8 mouse cellular contexts compared by ENCODE assay signal in the genomic region with DNA sequence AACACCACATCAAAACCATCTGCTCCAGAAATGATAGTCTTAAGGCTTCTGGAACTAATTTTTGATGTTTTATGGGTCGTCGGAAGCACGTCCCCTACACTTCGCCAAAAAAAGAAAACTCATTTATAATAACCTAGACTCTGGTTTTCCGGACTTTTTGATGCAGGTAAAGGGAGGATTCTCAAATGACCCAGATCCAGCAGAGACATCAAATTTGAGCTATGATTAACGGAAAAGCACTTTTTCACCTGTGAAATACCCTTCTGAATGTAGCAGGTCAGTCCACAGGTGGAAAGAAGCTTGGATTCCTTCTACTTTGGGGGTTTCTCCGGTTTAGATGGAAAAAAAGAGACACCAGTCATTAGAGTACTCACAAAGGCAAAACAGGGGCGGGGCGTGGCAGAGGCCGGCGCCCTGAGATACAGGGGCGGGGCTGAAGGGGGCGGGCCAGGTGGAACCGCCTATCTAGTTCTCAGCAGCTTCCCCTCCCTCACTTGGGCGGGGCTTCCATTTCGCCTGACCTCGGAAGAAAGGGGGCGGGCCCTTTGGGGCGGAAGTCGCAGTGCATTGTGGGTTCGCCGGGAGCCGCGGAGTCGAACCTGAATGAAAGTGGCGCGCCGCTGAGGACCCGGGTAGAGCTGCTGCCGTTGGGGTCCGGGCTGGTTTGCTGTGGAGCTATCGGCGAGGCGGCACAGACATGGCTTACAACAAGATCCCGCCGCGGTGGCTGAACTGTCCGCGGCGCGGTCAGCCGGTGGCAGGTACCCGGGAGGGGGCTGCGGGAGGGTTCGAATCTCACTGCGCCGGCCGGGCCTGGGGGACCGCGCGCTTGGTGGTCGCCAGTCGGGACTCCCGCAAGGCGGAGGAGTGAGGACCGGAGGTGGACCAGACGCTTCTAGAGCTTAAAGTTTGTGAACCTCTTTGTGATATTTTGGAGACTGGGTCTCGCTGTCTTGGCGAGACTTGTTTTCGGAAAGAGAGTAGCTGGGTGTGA. TPM values are rescaled to one million over a fixed set of nuclear protein-coding genes. Genes with fewer than 3 reads are reported as not detected.
A peak's percentile ranks its signal among the peaks of the same experiment; 100 is the strongest.
DNase-seq lines count a peak whose midpoint lies in the region; ATAC-seq lines count a peak whose summit lies in the region.

Gene Rngtt, plus strand, starts transcription at position 548 of the 994 bp plus-strand sequence.

- H3K4me2 ChIP-seq in heart, embryonic 13.5 days, result peak within 1 kb of the TSS; percentile 84
- H3K4me2 ChIP-seq in liver, embryonic 12.5 days, result peak within 1 kb of the TSS; percentile 86
- H3K4me2 ChIP-seq in stomach, embryonic 15.5 days, result peak within 1 kb of the TSS; percentile 71

- H3K27ac ChIP-seq in brown adipose tissue, adult 24 weeks (replicated peaks; ENCODE audit: low read depth, low read length), result no peak within 1 kb of the TSS
- H3K27ac ChIP-seq in heart, embryonic 13.5 days (replicated peaks), result peak within 1 kb of the TSS; percentile 58
- H3K27ac ChIP-seq in liver, embryonic 12.5 days, result peak within 1 kb of the TSS; percentile 78
- peak within 1 kb of the TSS; percentile 49; the same call in 1 of the 2 replicates for H3K27ac ChIP-seq in stomach, embryonic 15.5 days

- H3K9me3 ChIP-seq in heart, embryonic 13.5 days, result no peaks in the 10 kb centered on the region
- no peaks in the 10 kb centered on the region for H3K9me3 ChIP-seq in liver, embryonic 12.5 days (replicated peaks)
- H3K9me3 ChIP-seq in stomach, embryonic 15.5 days, result no peaks in the 10 kb centered on the region

- ATAC-seq in heart, embryonic 13.5 days (ENCODE audit: extremely low read depth, insufficient number of reproducible peaks, low FRiP score, low TSS enrichment), result peak; percentile 92
- peak; percentile 93 for ATAC-seq in liver, embryonic 12.5 days
- peak; percentile 95 for ATAC-seq in stomach, embryonic 15.5 days (ENCODE audit: insufficient read depth, low FRiP score, low read depth)

- 4% methylated on average over 60 of the region's 60 CpGs for WGBS in heart, embryonic 13.5 days
- 3% methylated on average over 60 of the region's 60 CpGs for WGBS in liver, embryonic 12.5 days (ENCODE audit: insufficient replicate concordance)
- 3% methylated on average over 59 of the region's 60 CpGs for WGBS in stomach, embryonic 15.5 days

- no peaks in the 10 kb centered on the region for H3K27me3 ChIP-seq in heart, embryonic 13.5 days (replicated peaks)
- no peaks in the 10 kb centered on the region for H3K27me3 ChIP-seq in liver, embryonic 12.5 days (replicated peaks)
- no peaks in the 10 kb centered on the region for H3K27me3 ChIP-seq in stomach, embryonic 15.5 days (replicated peaks)

- H3K9ac ChIP-seq in heart, embryonic 13.5 days, result peak within 1 kb of the TSS; percentile 94
- H3K9ac ChIP-seq in liver, embryonic 12.5 days, result peak within 1 kb of the TSS; percentile 90
- H3K9ac ChIP-seq in stomach, embryonic 15.5 days, result peak within 1 kb of the TSS; percentile 59

- peak; percentile 99 for DNase-seq in CD4-positive, CD25-positive, alpha-beta regulatory T cell, adult 2 months (ENCODE audit: low read depth, low spot score)
- DNase-seq in fat pad, adult 2 months (ENCODE audit: extremely low read depth, low read depth, low spot score), result peak; percentile 58
- peak; percentile 98 for DNase-seq in kidney, postnatal 10 days
- peak; percentile 97 to 98 for DNase-seq in natural killer cell, adult 2 months (ENCODE audit: low spot score in 2 of 2)

- H3K36me3 ChIP-seq in heart, embryonic 13.5 days, result 0 out of 2 replicates have a peak, but pooled peaks cover 5% of the 10 kb centered on the region
- H3K36me3 ChIP-seq in liver, embryonic 12.5 days, result 0 out of 2 replicates have a peak, but pooled peaks cover 6% of the 10 kb centered on the region
- H3K36me3 ChIP-seq in stomach, embryonic 15.5 days, result no peaks in the 10 kb centered on the region

- H3K4me1 ChIP-seq in brown adipose tissue, adult 24 weeks (ENCODE audit: control insufficient read depth, insufficient read depth, insufficient read length, low read length), result no peaks in the 10 kb centered on the region
- peaks cover 13% of the 10 kb centered on the region for H3K4me1 ChIP-seq in heart, embryonic 13.5 days
- peaks cover 32% of the 10 kb centered on the region for H3K4me1 ChIP-seq in liver, embryonic 12.5 days
- H3K4me1 ChIP-seq in stomach, embryonic 15.5 days, result no peaks in the 10 kb centered on the region

- peak within 1 kb of the TSS; percentile 80 for H3K4me3 ChIP-seq in brown adipose tissue, adult 24 weeks (ENCODE audit: insufficient read depth, low read depth, low read length)
- H3K4me3 ChIP-seq in heart, embryonic 13.5 days, result peak within 1 kb of the TSS; percentile 86
- H3K4me3 ChIP-seq in liver, embryonic 12.5 days, result peak within 1 kb of the TSS; percentile 99
- H3K4me3 ChIP-seq in stomach, embryonic 15.5 days (replicated peaks), result peak within 1 kb of the TSS; percentile 74

RNA-seq across cellular contexts. Expression of gene Rngtt, which starts in this region (rescaled TPM):
- 12.1 and 16.6 TPM in 2 replicates for polyA plus RNA-seq in brown adipose tissue, adult 24 weeks (2012; ENCODE audit: insufficient read depth, insufficient read length, missing spikeins)
- 14.9 and 15.9 TPM in 2 replicates for polyA plus RNA-seq in heart, embryonic 13.5 days (2015; fragmentation: Nextera tagmentation; extraction: Ambion mirVana)
- polyA plus RNA-seq in liver, embryonic 12.5 days (2016; fragmentation: Nextera tagmentation; extraction: Ambion mirVana), result 22.7 and 23.6 TPM in 2 replicates
- polyA plus RNA-seq in stomach, embryonic 15.5 days (2015; fragmentation: Nextera tagmentation; extraction: Ambion mirVana), result 20.8 and 22.9 TPM in 2 replicates
